Mouse (Mus musculus): ENCODE measurements around the gene Usp28.
"Not testable (repeated sequence)": the region's sequence is repeated elsewhere in the genome, so short reads cannot be mapped to it uniquely, and the experiment has no call there.

The Usp28 gene

GRCm38 (mm10) chr9:48984845-48985707 lies at the start of gene Usp28:
TSS of gene Usp28 (plus strand) at chr9:48985375.
- peak; percentile 95 for DNase-seq

GRCm38 (mm10) chr9:48942349-48942748 lies 42.8 kb upstream of the Usp28 start:
- no peak for DNase-seq

GRCm38 (mm10) chr9:48947565-48947964 lies 37.6 kb upstream of the Usp28 start:
- no peak for DNase-seq

GRCm38 (mm10) chr9:48961314-48961713 lies 23.9 kb upstream of the Usp28 start:
- no peak for DNase-seq

- DNase-seq = no peak
These were observed 23.0 kb upstream of the Usp28 start for GRCm38 (mm10) chr9:48962131-48962530.

- DNase-seq = no peak
These were observed 20.6 kb upstream of the Usp28 start, which contains the start of gene Htr3b for GRCm38 (mm10) chr9:48964587-48965040. TSS of gene Htr3b (minus strand) at chr9:48964990.

GRCm38 (mm10) chr9:48972494-48972893 lies 12.7 kb upstream of the Usp28 start:
- DNase-seq = peak; percentile 49

GRCm38 (mm10) chr9:48976661-48977355 lies 8.4 kb upstream of the Usp28 start:
- no peak for DNase-seq

GRCm38 (mm10) chr9:48980371-48980770 lies 4.8 kb upstream of the Usp28 start:
- DNase-seq = no peak

- DNase-seq = no peak
These were observed 4.4 kb upstream of the Usp28 start for GRCm38 (mm10) chr9:48980781-48981180.

- no peak for DNase-seq
These were observed 3.3 kb upstream of the Usp28 start for GRCm38 (mm10) chr9:48981827-48982226.

- DNase-seq = not testable (repeated sequence)
These were observed 1.4 kb upstream of the Usp28 start for GRCm38 (mm10) chr9:48983801-48984200.

- no peak for DNase-seq
These were observed 793 bp upstream of the Usp28 start for GRCm38 (mm10) chr9:48984320-48984844.

- DNase-seq = no peak
These were observed 523 bp downstream of the Usp28 start for GRCm38 (mm10) chr9:48985708-48986088.

- DNase-seq = no peak
These were observed 1.5 kb downstream of the Usp28 start for GRCm38 (mm10) chr9:48986616-48987141.

- no peak for DNase-seq
These were observed 2.3 kb downstream of the Usp28 start for GRCm38 (mm10) chr9:48987201-48988101.

GRCm38 (mm10) chr9:48991671-48992070 lies 6.5 kb downstream of the Usp28 start:
- no peak for DNase-seq

GRCm38 (mm10) chr9:48994779-48995178 lies 9.6 kb downstream of the Usp28 start:
- DNase-seq = no peak

- no peak for DNase-seq
These were observed 10.6 kb downstream of the Usp28 start for GRCm38 (mm10) chr9:48995735-48996134.

- DNase-seq = no peak
These were observed 14.1 kb downstream of the Usp28 start for GRCm38 (mm10) chr9:48999256-48999655.

GRCm38 (mm10) chr9:49015824-49016223 lies 30.6 kb downstream of the Usp28 start:
- DNase-seq = no peak

- DNase-seq = no peak
These were observed 36.1 kb downstream of the Usp28 start for GRCm38 (mm10) chr9:49021289-49021688.
